Mouse (Mus musculus): ENCODE results near the gene Ghr.

Gene Ghr

DNA sequence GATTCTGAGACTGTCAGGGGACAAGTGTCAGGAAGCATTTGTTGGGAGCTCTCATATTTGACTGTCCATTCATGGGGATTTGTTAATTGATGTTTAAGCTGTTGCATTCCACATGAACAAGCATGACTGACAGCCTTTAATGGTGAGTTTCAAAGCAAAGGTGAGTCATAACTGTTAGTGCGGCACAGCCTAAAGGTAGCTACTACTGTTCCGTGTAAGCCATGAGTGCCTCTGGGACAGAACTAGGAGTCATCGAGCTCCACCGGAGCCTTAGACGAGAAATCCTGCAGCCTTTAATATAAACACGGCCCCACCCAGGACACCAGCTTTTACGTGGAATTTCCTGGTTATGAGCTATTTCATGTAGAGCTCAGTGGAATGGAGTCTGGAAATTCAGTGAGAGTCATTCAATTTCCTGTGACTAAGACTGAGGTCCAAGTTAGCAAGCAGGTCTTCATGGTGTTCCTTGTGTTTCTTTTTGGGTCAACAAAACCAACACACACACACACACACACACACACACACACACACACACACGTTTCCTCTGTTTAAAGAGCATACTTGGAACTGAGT is 138.8 kb downstream of the Ghr start:
- DNase-seq = no peak

DNA sequence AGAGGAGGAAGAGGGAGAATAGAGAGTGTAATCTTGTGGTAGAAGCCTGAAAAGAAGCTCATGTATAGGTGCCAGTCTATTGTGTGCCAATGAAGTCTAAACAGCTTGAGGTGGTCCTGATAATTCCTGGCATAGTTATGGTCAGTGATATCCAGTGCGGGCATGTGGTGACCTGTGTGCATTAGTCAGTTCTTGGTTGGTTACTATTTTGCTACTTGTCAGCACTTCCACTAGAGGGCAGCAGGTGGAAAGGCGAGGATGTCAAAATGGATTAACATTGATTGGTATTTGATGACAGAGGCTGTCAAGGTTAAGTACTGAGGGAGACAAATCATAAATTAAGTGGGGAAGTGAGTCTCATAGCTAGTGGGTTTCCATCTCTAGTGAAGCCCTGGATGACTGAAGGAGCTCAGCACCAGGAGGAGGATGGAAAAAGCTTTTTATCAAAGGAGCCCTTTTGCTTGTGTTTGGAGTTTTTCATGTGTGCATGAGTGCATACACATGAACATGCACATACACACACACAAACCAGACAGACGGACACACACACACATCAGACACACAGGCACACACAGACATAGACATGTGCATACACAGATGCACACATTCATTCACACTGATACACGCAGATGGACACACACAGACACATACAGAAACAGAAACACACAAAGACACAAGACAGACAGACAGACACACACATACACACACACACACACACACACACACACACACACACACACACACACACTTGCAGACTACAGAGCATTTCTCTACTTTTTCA is 141.6 kb downstream of the Ghr start:
- no peak for DNase-seq

DNA sequence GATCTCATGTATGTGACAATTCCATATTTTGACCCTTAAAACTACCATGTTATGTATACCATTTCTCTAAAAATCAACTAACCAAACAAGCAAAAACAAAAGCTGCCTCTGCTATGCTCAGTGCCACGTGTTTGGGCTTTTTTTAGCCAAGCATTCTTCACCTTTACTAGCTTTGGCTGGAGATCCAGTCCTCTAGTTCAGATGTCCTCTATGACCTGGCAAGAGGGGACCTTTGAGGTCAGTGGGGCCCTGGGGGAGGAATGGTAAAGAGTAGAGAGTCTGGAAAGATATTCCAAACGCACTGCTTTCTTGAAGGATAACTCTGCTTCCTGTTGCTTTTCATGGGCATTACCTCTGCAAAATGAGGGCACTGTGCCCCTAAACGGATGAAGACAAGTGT is 145.9 kb downstream of the Ghr start:
- no peak for DNase-seq

DNA sequence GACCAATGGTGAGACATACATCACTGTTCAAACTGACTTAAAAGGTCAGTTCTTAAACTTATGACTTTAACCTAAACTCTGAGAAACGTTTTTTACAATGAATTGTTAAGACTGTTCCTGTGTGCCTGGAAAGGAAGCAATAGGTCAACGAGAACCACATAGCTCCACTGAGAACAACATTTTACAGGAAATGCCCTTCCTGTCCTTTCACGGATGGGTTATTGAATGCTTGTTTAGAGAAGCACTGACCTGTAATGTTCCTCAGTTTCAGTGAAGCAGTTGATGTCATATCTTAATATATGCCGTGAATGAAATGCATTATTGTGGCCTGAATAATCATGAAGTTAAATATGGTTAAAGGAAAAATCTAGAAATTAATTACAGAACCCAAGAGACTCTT is 147.7 kb downstream of the Ghr start:
- no peak for DNase-seq

DNA sequence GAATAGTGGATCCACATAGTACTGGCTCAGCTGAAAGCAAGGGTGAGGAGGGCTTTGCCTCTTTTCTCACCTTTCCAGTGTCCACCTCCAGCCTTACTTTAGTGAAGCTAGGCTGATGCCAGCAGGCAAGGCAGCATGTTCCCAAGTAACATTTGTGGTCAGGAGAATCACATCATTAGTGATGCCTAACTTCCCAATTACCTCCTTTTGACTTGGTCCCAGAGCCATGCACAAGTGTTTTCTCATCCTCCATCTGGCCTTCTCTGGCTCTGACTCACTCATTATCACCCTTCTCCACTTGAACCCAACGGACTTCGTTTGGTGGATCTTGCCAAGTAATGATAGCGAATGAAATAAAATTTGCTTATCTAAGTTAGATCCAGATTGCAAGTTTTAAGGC is 148.8 kb downstream of the Ghr start:
- no peak for DNase-seq

DNA sequence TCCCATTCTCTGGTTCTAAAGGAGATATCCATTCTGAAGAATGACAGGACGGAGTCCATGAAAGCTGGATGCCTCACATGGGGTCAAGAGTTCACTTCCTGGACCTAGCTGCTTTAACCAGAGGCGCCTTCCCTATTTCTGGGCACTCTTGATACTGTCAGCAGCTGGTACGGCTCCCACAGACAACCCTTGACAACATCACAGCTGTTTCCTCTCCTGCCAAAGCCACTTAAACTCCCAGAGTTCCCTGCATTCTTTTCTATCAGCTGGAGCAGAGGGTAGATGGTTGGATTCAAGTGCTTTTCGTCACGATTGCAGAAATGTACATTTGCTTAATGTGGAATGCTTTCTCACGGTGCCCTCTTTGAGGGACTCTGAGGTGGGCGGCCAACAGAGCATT is 150.0 kb downstream of the Ghr start:
- no peak for DNase-seq

DNA sequence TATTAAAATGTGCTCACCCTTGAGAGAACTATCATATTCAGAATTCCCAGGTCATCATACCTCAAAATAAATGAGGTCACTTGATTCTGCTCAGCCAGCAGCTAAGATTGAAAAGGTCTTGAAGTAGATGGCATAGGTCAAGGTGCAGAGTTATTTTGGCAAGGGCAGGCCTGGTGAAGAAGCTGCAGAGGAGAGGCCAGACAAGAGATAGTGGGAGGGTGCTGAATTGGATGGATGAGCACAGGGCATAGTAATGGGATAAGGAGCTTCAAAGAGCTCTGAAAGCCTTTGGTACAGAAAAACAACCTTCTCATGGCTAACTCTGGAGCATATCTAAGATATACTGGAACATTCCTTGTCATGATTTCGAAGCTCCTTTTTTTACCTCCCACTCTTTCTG is 150.5 kb downstream of the Ghr start:
- no peak for DNase-seq

DNA sequence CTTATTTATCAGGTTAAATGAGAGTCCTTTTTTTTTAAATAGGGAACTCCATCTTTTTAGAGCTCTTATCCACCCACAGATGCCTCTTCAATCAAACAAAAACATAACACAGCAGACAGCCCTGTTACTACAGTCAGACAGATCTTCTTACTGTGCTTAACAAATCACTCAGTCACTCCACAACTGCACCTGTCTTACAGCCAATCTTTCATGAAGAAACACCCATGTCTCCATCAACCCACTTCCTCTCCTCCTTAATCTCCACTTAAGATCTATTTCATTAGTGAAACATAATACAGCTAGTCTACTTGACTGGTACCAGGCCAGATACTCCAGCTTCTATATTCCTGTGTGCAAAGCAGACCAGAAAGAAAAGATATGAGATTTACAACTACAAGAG is 153.9 kb downstream of the Ghr start:
- no peak for DNase-seq

DNA sequence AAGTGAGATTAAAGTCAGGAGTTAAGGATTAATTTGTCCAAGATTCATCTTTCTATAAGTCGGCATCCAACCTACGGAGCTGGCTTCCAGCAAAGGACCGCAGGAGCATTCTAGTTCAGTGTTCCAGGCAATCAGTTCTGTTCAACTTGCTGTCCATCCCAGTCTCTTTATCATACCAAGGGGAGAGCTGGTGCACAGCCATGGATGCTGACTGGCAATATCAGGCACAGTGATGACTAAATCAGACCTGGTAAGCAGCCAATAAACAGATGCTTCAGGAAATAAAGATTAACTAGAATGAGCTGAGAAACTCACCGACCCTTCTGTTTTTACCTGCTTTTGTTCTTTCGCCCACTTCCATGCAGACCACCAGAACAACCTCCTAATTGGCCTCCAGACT is 154.3 kb downstream of the Ghr start:
- no peak for DNase-seq

DNA sequence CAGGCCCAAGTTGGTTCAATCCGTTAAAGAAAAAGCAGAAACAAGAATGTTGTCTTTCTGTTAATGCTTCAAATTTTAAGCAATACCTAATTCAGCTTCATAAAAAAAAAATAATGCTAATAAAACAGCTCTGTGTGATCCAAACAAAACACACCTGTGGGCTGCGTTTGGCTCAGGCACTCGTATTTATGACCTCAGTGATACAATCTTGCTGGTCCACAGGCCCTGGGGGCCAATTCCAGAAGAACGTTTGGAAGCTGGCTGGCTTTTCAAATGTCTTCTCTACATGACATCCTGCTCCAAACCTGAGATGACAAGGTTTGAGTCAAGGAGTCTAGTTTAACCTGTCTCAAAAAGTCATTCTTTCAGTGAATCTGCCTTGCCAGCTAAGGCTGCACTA is 156.9 kb downstream of the Ghr start:
- DNase-seq = no peak

DNA sequence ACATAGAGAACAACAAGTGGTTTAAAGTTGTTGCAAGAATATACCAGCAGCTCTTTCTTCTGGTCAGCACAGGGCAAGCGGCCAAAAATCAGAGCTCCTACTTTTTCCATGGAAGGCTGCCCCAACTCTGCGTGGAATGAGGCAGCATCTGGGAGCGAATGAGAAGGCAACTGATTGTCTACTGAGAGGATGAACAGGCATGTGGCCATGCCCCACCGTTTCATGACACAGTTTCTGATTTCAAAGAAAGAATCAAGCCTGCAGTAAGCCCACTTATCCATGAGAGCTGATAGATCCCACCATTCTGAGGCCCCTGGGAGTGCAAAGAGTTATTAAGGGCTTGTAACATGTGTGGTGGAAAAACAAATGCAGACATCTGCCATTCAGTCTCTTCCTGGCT is 160.1 kb downstream of the Ghr start:
- DNase-seq = no peak

DNA sequence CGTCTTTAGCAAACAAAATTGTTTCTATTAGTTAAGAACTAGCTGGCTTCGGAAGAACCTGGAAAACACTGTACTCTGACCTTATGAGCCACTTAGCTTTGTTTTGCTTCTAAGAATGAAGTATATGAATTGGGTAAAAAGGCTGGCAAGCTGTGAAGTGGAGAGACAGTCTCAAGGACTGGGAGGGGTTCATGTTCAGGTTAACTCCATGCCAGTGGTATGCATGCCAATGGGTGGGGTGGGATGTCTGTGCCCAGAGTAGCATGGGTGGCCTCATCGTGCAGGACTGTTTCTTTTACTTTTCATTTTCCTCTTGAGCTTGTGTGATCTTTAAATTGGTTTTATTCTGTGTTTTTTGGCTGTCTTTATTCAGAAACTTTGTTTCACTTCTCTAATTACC is 165.6 kb downstream of the Ghr start:
- no peak for DNase-seq

DNA sequence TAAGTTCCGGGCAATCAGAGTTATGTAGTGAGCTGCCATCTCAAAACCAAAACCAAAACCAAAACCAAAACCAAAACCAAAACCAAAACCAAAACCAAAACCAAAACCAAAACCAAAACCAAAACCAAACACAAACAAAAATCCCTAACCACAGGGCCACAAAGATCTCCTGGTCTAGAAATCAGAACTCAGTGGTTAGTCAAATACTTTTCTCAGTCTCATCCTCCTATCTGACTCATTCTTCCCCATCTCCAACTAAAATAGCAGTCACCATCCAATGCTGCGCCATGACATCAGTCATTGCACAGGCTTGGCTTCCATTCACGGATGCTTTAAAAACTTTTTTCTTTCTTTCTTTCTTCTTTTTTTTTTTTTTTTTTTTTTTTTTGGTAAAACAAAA is 170.2 kb downstream of the Ghr start:
- no peak for DNase-seq

DNA sequence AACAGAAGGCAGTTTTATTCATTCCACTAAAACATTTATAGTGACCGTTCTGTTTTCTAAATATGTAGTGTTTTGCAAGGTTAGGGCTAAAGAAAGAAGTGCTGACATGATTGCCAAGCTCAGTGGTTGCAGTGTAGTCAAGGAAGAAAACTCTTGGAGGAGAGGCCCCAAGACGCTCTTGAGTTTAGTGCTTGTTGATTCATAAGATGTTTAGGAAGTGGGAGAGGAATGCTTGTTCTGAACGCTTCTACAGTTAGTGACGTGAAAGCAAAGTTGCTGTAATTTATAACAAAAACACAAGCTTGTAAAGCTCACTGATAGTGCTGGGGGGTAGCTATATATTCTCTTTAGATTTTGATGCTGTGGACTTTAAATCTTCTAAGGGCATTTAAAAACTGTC is 174.8 kb downstream of the Ghr start:
- DNase-seq = no peak

DNA sequence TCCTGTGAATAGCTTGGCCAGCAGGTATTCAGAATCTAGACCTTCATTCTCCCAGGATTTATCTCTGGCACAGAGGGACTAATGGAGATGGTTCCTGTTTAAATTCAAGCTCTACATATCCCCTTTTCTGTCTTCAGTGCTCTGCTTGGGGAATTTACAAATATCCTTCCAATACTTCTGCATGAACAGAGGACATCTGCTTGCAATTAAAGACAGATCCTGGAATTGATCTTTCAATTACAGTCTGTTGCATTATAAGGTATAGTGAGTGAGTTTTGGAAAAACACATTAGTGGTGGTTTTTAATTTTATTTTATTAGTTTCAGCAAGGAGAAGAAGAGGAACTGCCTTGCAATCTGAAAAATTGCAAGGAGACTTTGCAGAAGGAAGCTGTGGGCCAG is 184.1 kb downstream of the Ghr start:
- DNase-seq = no peak

DNA sequence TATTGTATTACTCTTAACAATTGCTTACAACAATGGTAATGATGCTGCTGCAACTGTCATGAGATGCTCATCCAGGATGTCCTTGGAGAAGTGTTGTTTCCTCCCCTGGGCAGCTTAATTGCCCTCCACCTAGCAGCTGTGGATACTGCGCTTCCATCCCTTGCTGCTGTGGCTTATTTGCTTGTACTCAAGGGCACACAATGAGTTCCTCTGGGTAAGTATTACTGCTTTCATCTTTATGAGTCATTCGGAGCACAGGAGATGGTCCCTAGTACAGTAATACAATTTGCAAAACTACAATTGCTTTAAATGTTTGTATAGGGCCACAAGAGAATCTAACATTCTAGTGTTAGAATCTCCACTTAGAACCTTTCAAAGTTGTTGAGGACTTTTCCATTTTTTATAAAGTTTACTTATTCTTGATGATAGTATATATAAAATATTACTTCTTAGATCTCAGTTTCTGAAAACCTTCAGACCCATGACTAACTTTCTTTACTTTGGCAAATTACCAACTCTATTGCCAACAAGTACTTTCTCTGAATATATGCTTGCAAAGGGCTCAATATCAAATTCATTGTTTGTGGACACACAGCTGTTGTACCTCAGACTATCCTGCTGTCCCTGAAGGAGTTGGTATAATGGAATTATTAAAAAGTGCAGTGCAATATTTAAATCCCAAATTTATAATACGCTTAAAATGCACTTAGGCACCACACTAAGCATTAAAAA is 185.8 kb downstream of the Ghr start:
- no peak for DNase-seq

DNA sequence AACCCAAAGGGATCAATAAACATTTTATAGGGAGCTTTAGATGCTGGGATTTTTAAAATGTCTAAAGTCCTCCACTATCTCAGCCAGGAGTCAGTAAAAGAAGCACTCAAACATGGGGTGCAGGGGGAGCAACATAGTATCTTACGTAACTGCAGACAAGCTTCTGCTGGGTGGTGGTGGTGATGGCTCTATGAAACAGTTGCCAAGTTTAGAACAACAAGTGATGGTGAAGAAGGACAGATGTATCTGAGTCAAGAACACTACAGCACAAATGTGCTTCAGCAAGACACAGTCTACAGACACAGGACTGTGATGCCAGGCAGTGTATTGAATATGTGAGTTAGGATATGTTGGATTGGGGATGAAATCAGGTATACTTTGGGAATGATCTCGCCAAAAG is 187.1 kb downstream of the Ghr start:
- DNase-seq = no peak

DNA sequence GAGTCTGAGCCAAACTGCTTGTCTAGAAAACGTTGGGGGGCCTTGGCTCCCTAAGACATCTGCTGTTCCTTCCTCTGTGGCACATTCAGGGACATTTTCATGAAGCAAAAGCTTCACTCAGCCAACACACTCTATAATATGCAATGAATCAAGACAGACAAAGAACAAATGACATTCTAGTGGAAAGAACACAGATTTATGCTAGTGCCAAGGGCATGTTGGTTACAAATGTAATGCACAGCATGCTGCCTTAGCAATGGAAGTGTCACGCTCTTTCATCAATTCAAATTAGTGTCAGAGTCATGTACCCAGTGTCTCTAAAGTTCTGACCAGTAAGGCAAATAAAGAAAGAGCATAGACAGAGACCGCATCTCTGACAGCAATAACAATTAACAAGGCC is 187.6 kb downstream of the Ghr start:
- DNase-seq = no peak

DNA sequence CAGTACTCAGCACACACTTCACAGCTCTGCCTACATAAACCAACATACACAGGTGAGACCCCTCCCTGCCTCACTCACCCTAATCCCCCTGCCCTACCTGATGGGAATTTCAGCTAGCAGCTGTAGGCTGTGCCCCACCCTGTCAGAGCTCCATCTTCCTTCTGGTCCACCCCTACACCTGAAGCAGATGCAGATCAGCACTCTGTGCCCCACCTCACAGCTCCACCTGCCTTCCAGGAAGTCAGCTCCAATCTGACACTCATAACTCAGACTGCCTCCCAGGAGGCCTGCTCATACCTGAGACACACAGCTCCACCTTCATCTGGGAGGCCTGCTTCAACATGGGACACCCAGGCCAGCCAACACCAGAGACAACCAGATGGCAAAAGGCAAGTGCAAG is 192.6 kb downstream of the Ghr start:
- DNase-seq = no peak

DNA sequence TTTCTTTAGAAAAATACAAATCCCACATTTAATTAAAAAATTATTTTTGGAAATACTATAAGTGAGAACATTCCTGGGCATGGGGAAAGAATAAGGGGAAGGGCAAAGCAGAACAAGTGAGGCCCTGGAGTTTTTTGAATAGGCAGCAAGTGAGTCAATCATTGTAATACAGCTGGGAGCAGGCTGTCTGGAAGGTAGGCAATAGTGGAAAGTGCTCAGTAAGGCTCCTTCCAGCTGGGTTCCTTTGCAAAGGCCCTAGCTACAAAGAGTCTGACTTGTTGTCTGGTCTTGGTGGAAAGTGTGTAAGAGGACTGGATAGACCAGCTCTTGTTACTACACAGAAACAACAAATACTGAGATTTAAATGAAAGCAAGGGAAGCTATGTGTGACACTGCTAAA is 194.3 kb downstream of the Ghr start:
- no peak for DNase-seq

DNA sequence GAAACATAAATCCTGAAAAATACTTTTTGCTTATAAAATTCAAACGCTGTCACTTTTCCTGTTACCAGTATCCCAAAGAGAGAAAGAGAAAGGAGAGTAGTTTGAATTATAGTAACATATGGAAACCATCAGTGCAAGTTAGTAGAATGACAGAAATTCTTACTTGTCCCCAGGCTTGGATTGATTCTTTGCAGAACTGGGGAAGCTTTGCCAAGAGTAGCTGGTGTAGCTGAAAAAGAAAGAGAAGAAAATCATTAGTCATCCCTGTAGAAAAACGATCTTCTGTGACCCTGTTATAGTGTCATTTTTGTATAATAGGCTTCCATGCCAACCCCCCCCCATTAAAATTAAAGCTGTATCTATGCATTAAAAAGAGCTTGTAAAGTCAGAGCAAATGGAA is 194.8 kb downstream of the Ghr start:
- no peak for DNase-seq

DNA sequence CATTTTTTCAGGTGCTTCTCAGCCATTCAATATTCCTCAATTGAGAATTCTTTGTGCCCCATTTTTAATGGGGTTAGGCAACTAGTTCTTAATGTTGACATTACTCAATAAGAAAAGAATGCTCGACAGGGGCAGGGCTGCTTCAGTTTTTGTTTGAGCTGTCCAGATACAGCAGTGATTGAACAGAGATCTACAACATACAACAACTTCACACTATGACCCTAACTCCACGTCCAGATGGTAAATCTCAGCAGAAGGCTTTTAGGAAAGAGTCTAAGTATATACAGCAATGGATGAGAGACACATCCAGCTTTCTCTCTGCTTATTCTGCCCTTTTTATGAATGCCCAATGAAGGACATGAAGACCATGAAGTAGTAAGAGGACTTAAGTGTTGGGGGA is 199.5 kb downstream of the Ghr start:
- no peak for DNase-seq

DNA sequence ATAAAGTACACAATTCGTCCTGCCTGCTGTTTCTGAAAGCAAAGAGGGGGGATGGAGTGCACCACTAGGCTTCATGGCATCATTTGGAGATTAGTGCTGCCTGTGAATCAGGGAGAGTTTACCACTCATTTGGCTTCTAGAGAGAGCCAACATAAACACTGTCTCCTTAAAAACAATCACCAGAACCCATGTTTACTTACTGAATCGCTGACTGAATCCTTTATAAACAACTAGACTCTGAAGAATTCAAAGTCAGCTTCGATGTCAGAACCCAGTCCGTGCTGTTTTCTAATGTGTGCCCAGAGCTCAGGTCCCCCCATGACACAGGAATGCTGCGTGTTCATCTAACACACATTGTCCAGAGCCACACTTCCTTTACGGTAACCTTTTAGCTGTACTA is 201.9 kb downstream of the Ghr start:
- DNase-seq = no peak

DNA sequence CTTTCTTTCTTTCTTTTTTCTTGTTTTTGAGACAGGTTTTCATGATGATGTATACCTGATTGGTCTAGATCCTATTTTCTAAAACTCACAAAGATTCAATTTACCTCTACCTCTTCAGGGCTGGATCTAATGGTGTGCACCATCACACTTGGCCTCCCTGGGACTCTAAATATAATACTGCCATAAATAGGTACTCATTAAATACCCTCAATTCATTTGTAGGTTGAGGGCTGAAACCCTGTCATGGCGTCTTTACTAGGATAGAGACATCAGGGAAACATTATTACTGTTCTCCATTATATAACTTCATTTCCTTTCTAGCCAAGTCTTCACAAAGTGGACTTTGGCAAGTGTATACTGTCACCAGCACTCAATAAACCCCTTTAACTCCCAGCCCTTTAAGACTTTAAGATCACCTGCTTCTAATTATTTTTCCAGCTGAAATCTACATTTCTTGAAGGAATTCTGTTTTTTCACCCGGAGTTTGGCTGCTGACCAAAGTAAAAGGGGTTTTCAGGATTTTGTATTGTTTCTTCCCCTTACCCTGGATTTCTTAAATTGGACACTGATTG is 214.9 kb downstream of the Ghr start:
- DNase-seq = no peak
